Mouse (Mus musculus): ENCODE measurements around the gene Lrp10. TPM values are rescaled to one million over a fixed set of nuclear protein-coding genes. Genes with fewer than 3 reads are reported as not detected.

The Lrp10 gene
- polyA plus RNA-seq, 1 experiment, result 81.0 TPM

DNA sequence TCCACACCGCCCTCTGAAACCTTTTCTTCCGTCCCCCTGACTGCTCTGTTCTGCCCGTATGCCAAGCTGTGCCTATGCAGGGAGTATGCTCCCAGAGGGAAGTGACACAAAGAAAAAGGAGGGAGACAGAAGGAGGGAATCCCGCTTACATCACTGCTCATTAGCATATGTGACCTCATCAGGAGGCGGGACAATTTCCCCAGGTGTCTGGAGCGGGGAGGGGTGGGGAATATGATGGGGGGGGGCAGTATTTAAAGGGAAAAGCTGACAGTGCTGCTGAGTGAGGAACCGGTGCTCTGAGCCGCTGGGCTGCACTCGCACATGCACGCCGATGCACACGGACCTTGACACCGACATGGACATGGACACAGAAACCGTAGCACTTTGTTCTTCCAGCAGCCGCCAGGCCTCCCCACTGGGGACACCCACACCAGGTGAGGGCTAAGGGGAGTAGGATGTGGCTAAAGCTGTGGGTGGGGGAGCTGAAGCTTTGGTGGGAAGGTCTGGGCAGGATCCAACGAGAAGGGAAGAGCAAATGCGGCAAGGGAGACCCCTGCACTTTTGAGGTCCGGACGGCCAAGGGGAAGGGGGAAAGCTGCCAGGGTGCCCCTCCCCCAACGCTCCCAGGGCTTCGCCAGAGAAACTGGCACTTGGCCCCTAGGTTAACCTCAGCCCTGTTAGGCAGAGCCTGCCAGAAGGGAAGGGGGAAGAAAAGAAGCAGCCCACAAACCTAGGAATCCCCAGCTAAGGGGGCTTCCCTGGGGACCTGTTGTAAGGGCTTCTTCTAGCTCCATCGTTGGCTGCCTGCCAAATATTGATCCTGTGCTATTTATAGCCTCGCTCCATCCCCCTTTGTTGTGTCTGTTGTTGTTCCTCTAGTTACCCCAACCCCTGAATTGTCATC is 12.3 kb downstream of the Lrp10 start, which contains the start of gene Rem2:
Gene Rem2 (plus strand): TSS at position 160 of the 904 bp plus-strand sequence.
- DNase-seq (ENCODE audit: low spot score), result peak; percentile 25

DNA sequence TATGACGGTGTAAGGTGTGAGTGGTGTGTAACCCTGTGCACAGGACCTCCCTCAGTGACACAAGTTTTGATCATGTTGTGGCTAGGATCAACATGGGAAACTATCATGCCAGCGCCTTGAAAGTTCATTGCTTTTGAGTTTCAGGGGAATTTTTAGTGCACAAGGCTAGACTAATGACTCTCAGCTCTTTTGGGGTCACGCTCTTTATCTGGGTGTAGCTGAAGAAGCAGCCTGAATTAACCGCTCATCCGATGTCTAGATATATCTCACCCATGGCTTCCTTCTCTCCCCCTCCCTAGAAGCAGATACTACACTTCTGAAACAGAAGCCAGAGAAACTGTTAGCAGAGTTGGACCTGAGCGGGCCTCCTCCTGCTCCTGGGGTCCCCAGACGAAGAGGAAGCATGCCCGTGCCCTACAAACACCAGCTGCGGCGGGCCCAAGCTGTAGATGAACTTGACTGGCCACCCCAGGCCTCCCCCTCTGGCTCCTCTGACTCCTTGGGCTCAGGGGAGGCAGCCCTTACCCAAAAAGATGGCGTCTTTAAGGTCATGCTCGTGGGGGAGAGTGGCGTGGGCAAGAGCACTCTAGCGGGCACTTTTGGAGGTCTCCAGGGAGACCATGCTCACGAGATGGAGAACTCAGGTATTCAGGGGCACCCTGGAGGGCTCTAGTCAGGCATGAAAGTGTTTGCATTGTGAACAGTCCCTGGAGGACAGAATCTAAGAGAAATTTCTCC is 13.4 kb downstream of the Lrp10 start:
- no peak for DNase-seq (ENCODE audit: low spot score)

DNA sequence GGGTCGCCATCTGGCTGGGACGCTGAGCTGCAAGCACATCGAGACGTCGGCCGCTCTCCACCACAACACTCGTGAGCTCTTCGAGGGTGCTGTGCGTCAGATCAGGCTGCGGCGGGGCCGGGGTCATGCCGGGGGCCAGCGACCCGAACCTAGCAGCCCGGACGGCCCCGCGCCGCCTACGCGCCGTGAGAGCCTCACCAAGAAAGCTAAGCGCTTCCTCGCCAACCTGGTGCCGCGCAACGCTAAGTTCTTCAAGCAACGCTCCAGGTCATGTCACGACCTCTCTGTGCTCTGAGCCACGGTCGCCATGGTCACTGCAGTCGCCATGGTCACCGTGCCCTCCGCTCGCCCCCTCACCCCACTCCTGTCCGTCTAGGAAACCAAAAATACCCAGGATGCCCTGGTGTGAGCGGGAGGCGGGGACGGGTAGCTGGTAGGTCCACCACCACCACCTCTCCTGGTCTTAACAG is 15.5 kb downstream of the Lrp10 start:
- DNase-seq (ENCODE audit: low spot score), result no peak

DNA sequence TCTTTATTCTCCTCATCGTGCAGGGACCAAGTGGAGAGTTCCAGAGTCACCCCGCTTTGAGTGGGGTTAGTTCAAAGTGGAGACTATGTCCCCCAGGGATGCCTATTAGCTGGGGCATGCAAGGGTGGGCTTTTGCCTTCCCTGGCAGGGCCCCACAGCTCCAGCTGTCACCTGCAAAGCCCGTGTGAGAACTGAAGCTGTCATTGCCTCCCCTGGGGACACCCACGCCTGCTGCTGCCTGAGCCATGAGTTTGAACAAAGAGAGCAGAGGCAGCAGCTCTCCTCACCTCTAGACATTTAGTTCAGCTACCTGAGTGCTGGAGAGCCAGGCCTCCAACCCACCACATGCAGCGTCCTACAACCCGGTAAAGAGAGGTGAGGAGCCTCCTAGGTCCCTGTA is 16.7 kb downstream of the Lrp10 start:
- no peak for DNase-seq (ENCODE audit: low spot score)

DNA sequence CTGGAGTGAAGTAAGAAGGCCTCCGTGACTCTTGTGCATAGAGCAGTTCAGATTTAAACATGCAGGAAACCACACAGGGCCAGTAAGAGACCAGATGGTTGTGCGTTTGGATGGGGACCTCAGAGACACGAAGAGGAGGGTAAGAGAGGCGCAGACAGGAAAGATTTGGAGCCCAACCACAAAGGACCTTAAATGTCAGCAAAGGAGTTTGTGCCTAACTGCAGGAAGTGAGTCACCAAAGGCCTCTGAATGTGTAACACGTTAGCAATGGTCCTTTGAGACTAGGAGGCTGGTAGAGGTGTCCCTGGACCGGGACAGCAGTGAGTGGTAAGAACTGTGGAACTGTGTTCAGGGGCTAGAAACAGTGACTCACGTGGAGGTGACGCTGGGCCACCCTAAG is 17.5 kb downstream of the Lrp10 start:
- DNase-seq (ENCODE audit: low spot score), result no peak

DNA sequence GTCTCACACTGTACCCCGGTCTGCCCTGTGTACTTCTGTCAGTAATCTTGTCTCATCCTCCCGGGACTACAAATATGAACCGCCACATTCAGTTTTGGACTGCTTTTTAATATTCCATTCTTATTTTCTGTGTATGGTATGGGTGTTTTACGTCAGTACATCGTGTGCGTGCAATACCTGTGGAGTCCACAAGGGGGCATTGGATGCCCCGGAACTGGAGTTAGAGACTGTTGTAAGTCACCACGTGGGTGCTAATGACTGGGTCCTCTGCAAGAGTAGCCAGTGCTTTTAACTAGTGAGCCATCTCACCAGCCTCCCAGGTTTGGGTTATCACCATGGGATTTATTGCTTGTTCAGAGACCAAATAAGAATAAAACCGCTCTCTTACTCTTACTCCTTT is 18.6 kb downstream of the Lrp10 start:
- no peak for DNase-seq (ENCODE audit: low spot score)

DNA sequence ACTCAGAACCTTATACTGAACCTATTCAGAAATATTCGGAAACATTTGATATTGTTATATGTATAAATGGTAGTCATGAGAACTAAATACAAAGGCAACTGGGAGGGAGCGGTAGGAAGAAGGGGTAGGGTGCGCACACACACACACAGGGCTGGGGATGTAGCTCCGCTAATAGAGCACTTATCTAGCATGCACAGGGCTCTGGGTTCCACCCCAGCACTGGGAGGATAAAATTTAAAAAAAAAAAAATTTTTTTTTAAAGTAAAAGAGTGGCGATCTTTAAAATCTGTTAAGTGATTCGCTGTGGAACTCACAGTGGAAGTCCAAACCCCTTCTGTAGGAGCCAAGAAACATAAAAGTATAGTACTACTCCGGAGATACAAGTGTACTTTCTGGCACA is 22.0 kb downstream of the Lrp10 start:
- DNase-seq (ENCODE audit: low spot score), result no peak

DNA sequence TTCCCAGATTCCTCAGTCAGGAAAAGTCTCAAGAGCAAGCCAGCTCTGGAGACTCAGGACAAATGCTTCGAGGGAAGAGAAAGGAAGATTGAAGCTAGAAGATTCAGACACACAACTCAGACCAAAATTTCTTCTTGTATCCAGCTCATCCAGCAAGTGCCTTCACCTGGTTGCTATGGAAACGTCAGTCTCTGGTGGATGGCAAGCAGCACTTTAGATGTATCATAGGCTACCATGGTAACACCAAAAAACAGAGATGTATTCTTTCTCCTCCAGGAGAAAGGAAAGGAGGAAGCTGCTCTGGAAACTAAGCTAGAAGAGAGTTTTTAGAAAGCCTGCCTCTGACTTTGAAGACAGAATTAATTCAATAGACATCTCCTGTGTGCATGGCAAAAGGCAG is 23.8 kb downstream of the Lrp10 start:
- DNase-seq (ENCODE audit: low spot score), result no peak

DNA sequence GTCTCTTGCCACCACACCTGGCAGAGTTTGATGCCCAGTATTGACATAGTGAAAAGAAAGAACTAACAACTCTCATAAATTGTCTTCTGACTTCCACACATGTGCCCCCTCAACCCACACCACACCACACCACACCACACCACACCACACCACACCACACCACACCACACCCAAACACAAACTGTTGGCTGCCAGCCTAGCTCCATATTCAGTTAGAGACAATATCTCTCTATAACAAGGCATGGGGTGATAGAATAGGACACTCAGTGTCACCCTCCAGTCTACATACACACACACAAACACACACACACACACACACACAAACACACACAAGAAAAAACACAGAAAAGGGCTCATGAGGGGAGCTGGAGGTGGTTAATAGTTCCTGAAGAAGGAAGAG is 24.4 kb downstream of the Lrp10 start:
- no peak for DNase-seq (ENCODE audit: low spot score)

DNA sequence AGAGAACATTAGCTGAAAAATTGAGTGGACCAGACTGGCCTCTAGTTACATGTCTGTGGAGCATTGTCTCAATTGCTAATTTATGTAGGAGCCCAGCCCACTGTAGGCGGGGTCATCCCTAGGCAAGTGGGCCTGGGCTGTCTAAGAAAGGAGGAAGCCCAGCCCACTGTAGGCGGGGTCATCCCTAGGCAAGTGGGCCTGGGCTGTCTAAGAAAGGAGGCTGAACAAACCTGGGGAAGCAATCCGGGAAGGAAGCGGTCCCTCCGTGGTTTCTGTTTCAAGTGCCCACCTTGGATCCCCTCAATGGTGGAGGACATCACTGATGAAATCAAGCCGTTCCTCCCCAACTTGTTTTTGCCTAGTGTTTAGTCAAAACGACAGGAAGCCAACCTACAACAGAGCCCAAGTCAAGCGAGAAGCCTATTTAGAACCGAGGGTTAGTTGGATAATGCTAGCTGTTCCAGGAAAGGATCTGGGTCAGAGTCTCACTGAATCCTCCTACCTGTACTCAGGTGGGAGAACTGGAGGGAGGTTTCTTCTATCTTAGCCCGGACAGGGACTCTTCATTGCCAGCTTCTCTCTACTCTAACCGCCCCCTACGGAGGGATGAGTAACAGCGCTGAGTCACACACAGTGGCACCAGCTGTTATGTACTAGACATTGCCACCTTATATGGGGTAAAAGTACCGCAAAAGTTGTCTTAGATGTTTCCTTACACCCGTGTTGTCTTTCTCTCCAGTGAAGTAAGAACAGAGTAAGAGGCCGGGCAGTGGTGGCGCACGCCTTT is 28.6 kb downstream of the Lrp10 start:
- no peak for DNase-seq (ENCODE audit: low spot score)

DNA sequence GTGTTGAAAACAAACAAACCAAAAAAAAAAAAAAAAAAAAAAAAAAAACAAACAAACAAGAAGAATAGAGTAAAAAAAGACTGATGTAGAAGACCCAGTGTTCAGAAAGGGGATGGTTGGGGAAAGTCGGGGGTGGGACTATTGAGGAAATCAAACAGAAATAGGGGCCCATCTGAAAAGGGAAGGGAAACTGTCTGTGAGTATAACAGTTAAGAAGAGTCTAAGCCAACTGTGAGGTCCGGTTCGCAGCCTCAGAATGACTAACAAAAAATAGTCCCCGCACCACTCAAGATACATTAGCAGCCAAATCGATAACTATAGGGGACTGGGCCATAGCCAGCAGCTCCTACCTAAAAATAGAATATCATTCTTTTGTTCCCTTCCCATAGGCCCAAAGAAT is 29.3 kb downstream of the Lrp10 start:
- DNase-seq (ENCODE audit: low spot score), result no peak

DNA sequence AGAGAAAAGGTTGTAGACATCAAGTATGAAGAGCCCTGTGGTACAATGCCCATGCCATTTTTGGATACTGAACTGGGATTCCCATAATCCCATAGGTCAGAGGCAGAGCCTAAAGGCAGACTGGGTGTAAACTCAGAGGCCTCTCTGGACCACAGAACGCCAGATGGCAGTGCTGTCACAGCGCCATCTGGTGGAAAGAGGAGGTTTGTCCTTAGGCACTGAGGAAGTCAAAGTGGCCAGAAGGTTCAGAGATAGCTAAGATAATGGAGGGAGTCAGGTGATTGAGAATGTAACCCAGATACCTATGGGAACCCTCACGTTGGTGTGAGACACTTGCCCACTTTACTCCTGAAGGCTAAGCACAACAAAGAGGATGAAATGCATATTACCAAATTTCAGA is 30.3 kb downstream of the Lrp10 start:
- DNase-seq (ENCODE audit: low spot score), result no peak

DNA sequence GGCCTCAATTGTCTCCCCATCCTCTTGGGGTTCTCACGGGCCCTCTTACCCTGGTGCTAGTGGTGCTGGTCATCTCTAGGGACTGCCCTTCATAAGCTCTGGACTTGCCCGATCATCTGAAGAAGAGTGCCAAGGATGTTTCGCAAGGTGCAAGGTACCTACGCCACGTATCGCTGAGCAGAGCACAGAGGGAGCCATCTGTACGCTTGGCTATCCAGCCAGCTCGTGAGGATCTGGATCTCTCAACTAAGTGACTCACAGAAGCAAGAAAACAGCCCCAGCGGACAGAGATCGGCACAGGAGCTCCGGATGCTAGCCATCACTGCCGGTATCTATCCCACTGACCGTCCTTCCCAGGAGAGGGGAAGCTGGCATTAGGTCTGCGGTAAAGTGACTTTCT is 32.8 kb downstream of the Lrp10 start:
- no peak for DNase-seq (ENCODE audit: low spot score)

DNA sequence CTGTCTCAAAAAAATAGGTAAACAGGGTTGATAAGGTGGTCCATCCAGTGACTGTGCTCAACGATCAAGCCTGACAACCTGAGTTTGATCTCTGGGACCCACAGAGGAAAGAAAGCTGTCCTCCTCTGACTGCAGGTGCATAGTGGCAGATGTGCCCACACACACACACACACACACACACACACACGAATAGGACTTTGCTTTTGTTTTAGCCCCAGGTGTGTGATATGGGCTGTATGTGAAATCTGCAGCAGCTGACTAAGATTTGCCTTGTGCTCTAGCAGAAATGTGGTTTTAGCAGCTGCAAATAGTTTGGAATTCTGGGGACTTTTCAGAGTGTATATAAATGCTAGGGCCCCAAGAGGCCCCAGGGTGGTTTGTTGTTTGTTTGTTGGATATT is 35.4 kb downstream of the Lrp10 start:
- no peak for DNase-seq (ENCODE audit: low spot score)

DNA sequence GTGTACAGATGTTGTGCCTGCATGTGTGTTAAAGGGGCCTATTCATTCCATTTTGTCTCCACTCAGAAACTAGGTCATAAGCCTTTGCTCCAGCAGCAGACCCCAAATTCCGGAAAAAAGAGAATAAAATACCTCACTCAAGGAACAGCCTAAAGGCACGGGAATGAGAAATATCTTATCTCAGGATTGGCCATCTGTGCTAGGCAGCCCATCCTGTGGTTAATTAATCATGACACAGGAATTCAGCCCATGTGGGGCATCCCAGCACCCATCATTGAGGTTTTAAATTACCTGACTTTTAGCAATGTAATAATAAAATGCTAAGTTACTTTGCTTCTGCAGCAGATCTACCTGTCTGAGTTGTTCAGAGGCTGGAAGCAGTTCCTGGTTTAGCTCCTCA is 37.4 kb downstream of the Lrp10 start:
- DNase-seq (ENCODE audit: low spot score), result no peak

DNA sequence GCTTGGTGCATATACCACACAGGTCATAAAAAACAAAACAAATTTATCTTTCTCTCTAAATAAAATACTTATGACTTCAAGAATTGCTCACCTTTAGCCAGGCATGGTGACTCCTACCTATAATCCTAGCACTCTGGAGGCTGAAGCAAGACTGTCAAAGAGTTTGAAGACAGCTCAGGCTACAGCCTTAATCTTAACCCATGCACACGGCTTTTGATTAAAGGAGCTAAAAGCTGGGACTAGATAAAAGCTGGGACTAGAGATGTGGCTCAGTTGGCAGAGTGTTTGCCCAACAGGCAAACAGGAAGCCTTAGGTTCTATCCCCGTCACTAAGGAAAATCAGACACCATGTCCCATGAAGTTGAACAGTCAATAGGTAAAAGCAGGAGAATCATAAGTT is 39.2 kb downstream of the Lrp10 start:
- no peak for DNase-seq (ENCODE audit: low spot score)

DNA sequence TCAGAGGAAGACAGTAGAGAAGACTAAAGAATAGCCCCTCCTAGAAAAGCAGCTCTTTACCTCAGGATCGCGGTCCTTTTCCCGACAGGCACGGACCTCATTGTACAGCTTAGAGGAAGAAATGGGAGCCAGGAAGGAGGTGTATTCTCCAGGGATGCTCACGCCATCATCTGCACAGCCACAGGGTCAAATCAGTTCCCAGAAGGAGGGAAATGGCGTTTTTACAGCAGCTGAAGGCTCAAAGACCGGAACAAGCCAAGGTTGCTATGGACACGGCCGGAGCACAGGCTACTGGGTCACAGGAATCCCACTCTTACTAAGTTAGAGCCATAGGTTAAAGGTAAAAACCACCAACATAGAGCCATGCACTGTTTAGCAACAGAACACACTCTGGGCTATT is 45.8 kb downstream of the Lrp10 start:
- DNase-seq (ENCODE audit: low spot score), result no peak

DNA sequence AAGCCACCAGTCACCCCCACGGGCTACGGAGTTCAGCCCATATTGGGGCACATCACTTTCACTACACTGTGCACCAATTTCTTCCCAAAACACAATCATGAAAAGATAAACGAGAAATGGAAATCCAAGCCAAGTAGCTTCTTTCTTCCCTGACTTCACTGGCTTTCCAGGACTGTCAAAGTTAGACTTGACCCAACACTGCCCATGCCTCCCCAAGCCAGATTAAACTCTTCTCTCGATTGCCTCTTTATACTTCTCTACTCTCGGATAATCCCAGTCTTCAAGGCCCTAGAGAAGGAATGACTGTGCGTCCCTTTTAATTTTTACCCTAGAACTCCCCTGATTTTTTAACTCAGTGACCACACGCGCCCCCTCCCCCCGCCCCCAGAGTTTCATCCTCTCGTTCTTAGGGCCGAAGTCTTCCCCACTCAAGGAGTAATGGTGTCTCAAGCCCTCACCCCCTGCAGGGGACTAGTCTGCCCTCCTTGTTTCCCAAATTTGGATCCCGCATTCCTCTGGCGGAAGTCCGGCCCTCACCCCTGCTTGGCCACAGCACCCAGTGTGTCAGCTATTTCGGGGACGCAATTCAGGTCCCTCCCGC is 52.9 kb downstream of the Lrp10 start:
- no peak for DNase-seq (ENCODE audit: low spot score)

All from urinary bladder, adult 2 months (tissue).